Mouse (Mus musculus): Measurements from ENCODE around the gene Vmn1r129.
"Not testable (repeated sequence)": the region's sequence is repeated elsewhere in the genome, so short reads cannot be mapped to it uniquely, and the experiment has no call there.

Gene Vmn1r129

DNA sequence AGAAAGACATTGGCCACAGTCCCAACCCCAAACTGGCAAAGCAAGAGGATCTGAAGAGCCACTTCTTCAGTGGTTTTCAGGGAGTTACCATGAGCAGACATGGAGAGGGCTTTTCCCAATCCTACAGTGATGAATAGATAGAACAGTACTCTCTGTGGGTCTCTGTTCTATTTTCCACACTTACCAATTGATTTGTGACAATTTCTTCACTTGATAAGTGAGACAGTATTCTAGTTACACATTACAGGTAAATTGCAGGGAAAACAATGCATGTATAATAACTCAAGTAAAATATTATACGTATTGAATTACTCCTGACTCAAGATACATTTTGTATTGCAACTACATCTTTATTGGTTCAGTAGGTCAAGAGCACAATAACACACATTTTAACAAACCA lies at the start of gene Vmn1r129:
Vmn1r129 (minus strand) TSS at position 101 of the 400 bp plus-strand sequence.
- DNase-seq (ENCODE audit: low spot score): not testable (repeated sequence)

DNA sequence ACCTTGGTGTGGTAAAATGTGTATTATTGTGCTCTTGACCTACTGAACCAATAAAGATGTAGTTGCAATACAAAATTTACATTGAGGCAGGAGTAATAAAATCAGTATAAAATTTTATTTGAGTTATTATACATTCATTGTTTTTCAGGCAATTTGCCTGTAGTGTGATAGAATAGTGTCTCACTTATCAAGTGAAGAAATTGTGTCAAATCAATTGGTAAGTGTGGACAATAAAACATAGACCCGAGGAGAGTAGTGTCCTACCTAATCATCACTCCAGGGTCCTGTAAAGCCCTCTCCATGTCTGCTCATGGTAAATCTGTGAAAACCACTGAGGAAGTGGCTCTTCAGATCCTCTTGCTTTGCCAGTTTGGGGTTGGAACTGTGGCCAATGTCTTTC lies 12.0 kb downstream of the Vmn1r129 start, which contains the start of gene Vmn1r128:
Vmn1r128 (plus strand) TSS at position 301 of the 400 bp plus-strand sequence.
- DNase-seq (ENCODE audit: low spot score): not testable (repeated sequence)

DNA sequence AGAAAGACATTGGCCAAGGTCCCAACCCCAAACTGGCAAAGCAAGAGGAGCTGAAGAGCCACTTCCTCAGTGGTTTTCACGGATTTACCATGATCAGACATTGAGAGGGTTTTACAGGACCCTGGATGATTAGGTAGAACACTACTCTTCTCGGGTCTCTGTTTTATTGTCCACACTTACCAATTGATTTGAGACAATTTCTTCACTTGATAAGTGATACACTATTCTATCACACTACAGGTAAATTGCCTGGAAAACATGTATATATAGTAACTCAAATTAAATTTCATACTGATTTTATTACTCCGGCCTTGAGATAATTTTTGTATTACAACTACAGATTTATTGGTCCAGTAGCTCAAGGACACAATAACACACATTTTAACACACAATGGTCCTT lies 41.3 kb downstream of the Vmn1r129 start, which contains the start of gene Vmn1r127:
Vmn1r127 (minus strand) TSS at position 101 of the 400 bp plus-strand sequence.
- DNase-seq (ENCODE audit: low spot score): not testable (repeated sequence)
